Mouse (Mus musculus) ES-E14 (cell line): ENCODE measurements around the gene Birc6. TPM values are rescaled to one million over a fixed set of nuclear protein-coding genes. Genes with fewer than 3 reads are reported as not detected.
A peak's percentile ranks its signal among the peaks of the same experiment; 100 is the strongest.
"Not testable (repeated sequence)": the region's sequence is repeated elsewhere in the genome, so short reads cannot be mapped to it uniquely, and the experiment has no call there.

ENCODE experiments used
- DNase-seq: peaks from one replicate; pipeline ENCODE4 v3.0.0-alpha.2; 2013; ENCODE audit warnings: low read depth, low spot score
- H3K27ac ChIP-seq: 2 replicates; pipeline ENCODE4 v1.5.1; 2012; ENCODE audit warnings: low read depth, mild to moderate bottlenecking, low read length, moderate library complexity, mixed read lengths; ENCODE audit not compliant: poor library complexity, insufficient read depth, severe bottlenecking
- H3K36me3 ChIP-seq: 2 replicates; pipeline ENCODE4 v1.6.1; 2012; ENCODE audit warnings: mild to moderate bottlenecking, low read length, moderate library complexity, mixed read lengths; ENCODE audit not compliant: control insufficient read depth, poor library complexity, insufficient read depth, severe bottlenecking
- H3K4me1 ChIP-seq, 2 experiments: fragments of 150-350 bp in 1 of 2; sonication (generic) in 1 of 2; 2 replicates each; pipeline ENCODE4 v1.6.1; 2012; ENCODE audit warnings: low read length in 2 of 2, mild to moderate bottlenecking in 1 of 2, mixed read lengths in 1 of 2; ENCODE audit not compliant: control insufficient read depth in 2 of 2, insufficient read depth in 2 of 2, poor library complexity in 1 of 2
- H3K4me3 ChIP-seq, 2 experiments: fragments of 150-350 bp in 1 of 2; sonication (generic) in 1 of 2; 2 replicates each; pipeline ENCODE4 v1.5.1; 2012; ENCODE audit warnings: low read length in 2 of 2, low read depth in 1 of 2, mild to moderate bottlenecking in 1 of 2, mixed read lengths in 1 of 2; ENCODE audit not compliant: insufficient read depth in 1 of 2, poor library complexity in 1 of 2, severe bottlenecking in 1 of 2
- H3K9ac ChIP-seq: 2 replicates; pipeline ENCODE4 v1.6.1; 2012; ENCODE audit warnings: low read depth, mild to moderate bottlenecking, low read length, mixed read lengths; ENCODE audit not compliant: poor library complexity, insufficient read depth, severe bottlenecking
- H3K9me3 ChIP-seq: fragments of 150-350 bp; sonication (generic); 2 replicates; pipeline ENCODE4 v1.6.1; 2012; ENCODE audit warnings: low read depth, mild to moderate bottlenecking, low read length; ENCODE audit not compliant: control insufficient read depth, insufficient read depth
- CHD2 ChIP-seq: IDR thresholded peaks from 2 replicates; pipeline ENCODE4 v1.6.1; 2014; ENCODE audit warnings: mild to moderate bottlenecking, low read depth, low read length, inconsistent platforms
- HCFC1 ChIP-seq: IDR thresholded peaks from 2 replicates; pipeline ENCODE4 v1.6.1; 2012; ENCODE audit warnings: low read length, inconsistent platforms, borderline replicate concordance; ENCODE audit not compliant: insufficient read depth
- MAFK ChIP-seq: IDR thresholded peaks from 2 replicates; pipeline ENCODE4 v1.6.1; 2014; ENCODE audit warnings: mild to moderate bottlenecking, low read depth, low read length, inconsistent platforms; ENCODE audit not compliant: insufficient read depth
- ZC3H11A ChIP-seq: IDR thresholded peaks from 2 replicates; pipeline ENCODE4 v1.6.1; 2012; ENCODE audit warnings: low read depth, mild to moderate bottlenecking, inconsistent platforms, low read length, borderline replicate concordance
- ZNF384 ChIP-seq: IDR thresholded peaks from 2 replicates; pipeline ENCODE4 v1.6.1; 2012; ENCODE audit warnings: low read depth, low read length, inconsistent platforms
- in situ Hi-C, 2 experiments: fragments of 600-800 bp; cut with MboI; formaldehyde crosslinking; loops; one replicate each; pipeline ENCODE4 v1.15.1; 2025; ENCODE audit warnings: low sequenced_read_pairs in 2 of 2, inconsistent platforms in 1 of 2; ENCODE audit not compliant: unreplicated experiment in 2 of 2
- total RNA-seq: library from RNA; depleted of rRNA; stranded (reverse); fragments of 300-350 nt; gene quantifications from 2 replicates; pipeline ENCODE4 v1.2.3, GENCODE M21; 2012

Gene Birc6
- total RNA-seq, 1 experiment, result 122 TPM

GRCm38 (mm10) chr17:74684927-74685326, 156.8 kb downstream of the Birc6 start:
- in situ Hi-C loops, result no loop called here
- TF ChIP-seq ZC3H11A, result no peak
- TF ChIP-seq HCFC1, result no peak
- no peak for TF ChIP-seq ZNF384
- no peak for TF ChIP-seq CHD2
- Histone ChIP-seq H3K4me1 (peaks cover 0 to 2% of the 10 kb centered on the region in 2 experiments; a peak in 2 of 4 replicates), H3K4me3 (no peak overlapping the region), H3K9ac (no peak overlapping the region), H3K36me3 (no peaks in the 10 kb centered on the region), H3K27ac (no peak overlapping the region), H3K9me3 (no peaks in the 10 kb centered on the region)
- DNase-seq, result no peak

DNA sequence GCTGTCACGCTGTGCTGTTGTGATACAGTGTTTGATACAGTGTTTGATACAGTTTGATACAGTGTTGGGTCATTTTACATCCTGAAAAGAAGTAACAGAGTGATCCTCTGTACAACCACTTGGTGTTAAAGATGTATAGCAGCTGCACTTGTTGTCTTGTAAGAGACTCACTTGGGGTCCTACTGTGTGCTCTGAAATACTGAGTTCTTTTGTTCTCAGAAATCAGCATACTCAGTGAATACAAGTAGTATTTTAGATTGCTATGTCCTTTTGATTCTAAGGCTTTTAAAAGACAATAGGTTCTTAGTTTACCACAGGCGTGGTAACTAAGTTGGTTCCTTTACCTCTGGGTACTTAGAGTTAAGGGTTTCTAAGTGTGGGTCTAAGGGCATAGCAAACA, 160.5 kb downstream of the Birc6 start:
- TF ChIP-seq MAFK (no peak), CHD2 (no peak), HCFC1 (no peak), ZNF384 (no peak), ZC3H11A (no peak)
- in situ Hi-C loops, result no loop called here
- Histone ChIP-seq H3K9me3 (no peaks in the 10 kb centered on the region), H3K9ac (no peak overlapping the region), H3K27ac (no peak overlapping the region), H3K36me3 (peaks cover 11% of the 10 kb centered on the region), H3K4me1 (peaks cover 0 to 2% of the 10 kb centered on the region in 2 experiments; a peak in 2 of 4 replicates), H3K4me3 (no peak overlapping the region)
- DNase-seq, result peak; percentile 31

DNA sequence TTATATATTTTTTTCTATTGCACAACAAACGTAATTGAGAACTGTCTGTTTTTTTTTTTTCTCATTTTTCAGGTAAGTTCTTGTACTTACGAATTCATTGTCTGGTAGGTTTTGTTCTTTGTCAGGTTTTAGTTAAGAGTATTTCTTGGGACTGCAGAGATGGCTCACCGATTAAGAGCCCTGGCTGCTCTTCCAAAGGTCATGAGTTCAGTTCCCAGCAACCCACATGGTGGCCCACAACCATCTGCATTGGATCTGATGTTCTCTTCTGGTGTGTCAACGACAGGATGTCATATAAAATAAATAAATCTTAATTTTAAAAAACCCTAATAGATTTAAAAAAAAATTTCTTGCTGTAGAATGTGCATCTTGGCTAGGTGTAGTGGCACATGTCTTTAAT, 161.3 kb downstream of the Birc6 start:
- no peak for DNase-seq
- Histone ChIP-seq H3K4me1 (peaks cover 0 to 2% of the 10 kb centered on the region in 2 experiments; a peak in 2 of 4 replicates), H3K36me3 (peaks cover 11% of the 10 kb centered on the region), H3K9ac (no peak overlapping the region), H3K27ac (0 out of 2 replicates have a peak overlapping the region, but pooled peaks have one; percentile 18), H3K4me3 (no peak overlapping the region), H3K9me3 (no peaks in the 10 kb centered on the region)
- no peak for TF ChIP-seq CHD2
- TF ChIP-seq MAFK, result no peak
- TF ChIP-seq ZNF384, result no peak
- TF ChIP-seq HCFC1, result no peak
- no peak for TF ChIP-seq ZC3H11A
- in situ Hi-C loops, result no loop called here

GRCm38 (mm10) chr17:74701661-74702060, 173.6 kb downstream of the Birc6 start:
- in situ Hi-C loops, H3K9me3 ChIP-seq, H3K27ac ChIP-seq, H3K4me1 ChIP-seq, DNase-seq, H3K4me3 ChIP-seq, H3K9ac ChIP-seq: not testable (repeated sequence)
- peaks cover 19% of the 10 kb centered on the region for H3K36me3 ChIP-seq

GRCm38 (mm10) chr17:74705480-74705879, 177.4 kb downstream of the Birc6 start:
- Histone ChIP-seq H3K9me3 (no peaks in the 10 kb centered on the region), H3K36me3 (peaks cover 2% of the 10 kb centered on the region), H3K27ac (no peak overlapping the region), H3K9ac (no peak overlapping the region), H3K4me1 (no peaks in the 10 kb centered on the region), H3K4me3 (no peak overlapping the region)
- in situ Hi-C loops, result no loop called here
- TF ChIP-seq ZC3H11A, result no peak
- no peak for TF ChIP-seq MAFK
- TF ChIP-seq HCFC1, result no peak
- no peak for TF ChIP-seq ZNF384
- TF ChIP-seq CHD2, result no peak
- DNase-seq, result no peak
